Mouse (Mus musculus) hindbrain, embryonic 11.5 days (tissue): ENCODE data around the gene Vsir. TPM values are rescaled to one million over a fixed set of nuclear protein-coding genes. Genes with fewer than 3 reads are reported as not detected.

ENCODE experiments used
- polyA plus RNA-seq: library from polyadenylated mRNA; unstranded; fragments of >200 nt; fragmentation: Nextera tagmentation; extraction: Ambion mirVana; gene quantifications from 2 replicates; pipeline ENCODE4 v1.2.1, GENCODE M21; 2014

Vsir gene
- polyA plus RNA-seq, 1 experiment from 2014 or later: 2.5 TPM

Other genes starting within 250 kb of the Vsir start
- gene Spock2, start 240.6 kb upstream of the Vsir start, polyA plus RNA-seq: 19.2 and 19.3 TPM in 2 replicates
- gene Chst3, start 127.6 kb upstream of the Vsir start, polyA plus RNA-seq: 1.5 TPM in 2 replicates
- 85.7 and 91.4 TPM in 2 replicates for gene Psap, start 69.2 kb upstream of the Vsir start, polyA plus RNA-seq
- 6.3 and 8.3 TPM in 2 replicates for gene Gm17455, start 52.9 kb downstream of the Vsir start, polyA plus RNA-seq